Comparison of ENCODE assay signal across 10 mouse cellular contexts in genomic region chr13:38437930-38438329, GRCm38 (mm10).
DNase-seq lines count a peak whose midpoint lies in the region; ATAC-seq and TF ChIP-seq lines count a peak whose summit lies in the region.
"Had no signal": no experiment of that assay in that cellular context is flagged by ENCODE, and none has a peak within 500 bp of the region (broad histone marks: within the 10 kb centered on the region; RNA-seq: fewer than 3 reads in every experiment).

No protein-coding gene starts in this region.

- H3K27ac ChIP-seq in hindbrain, postnatal 0 days = no peak overlapping the region
- H3K27ac ChIP-seq in hindbrain, embryonic 12.5 days = no peak overlapping the region
- H3K27ac ChIP-seq in forebrain, embryonic 15.5 days (replicated peaks) = no peak overlapping the region
- H3K27ac ChIP-seq: embryonic facial prominence, embryonic 12.5 days; limb, embryonic 13.5 days had no signal

- no peak overlapping the region for H3K4me3 ChIP-seq in hindbrain, postnatal 0 days (ENCODE audit: low read length)
- H3K4me3 ChIP-seq in hindbrain, embryonic 12.5 days = no peak overlapping the region
- no peak overlapping the region for H3K4me3 ChIP-seq in forebrain, embryonic 15.5 days
- H3K4me3 ChIP-seq: embryonic facial prominence, embryonic 12.5 days; limb, embryonic 13.5 days had no signal

- 24% methylated on average over 5 of the region's 5 CpGs for WGBS in hindbrain, postnatal 0 days
- WGBS in hindbrain, embryonic 12.5 days = 31% methylated on average over 5 of the region's 5 CpGs
- WGBS in forebrain, embryonic 15.5 days = 38% methylated on average over 5 of the region's 5 CpGs

- ATAC-seq in hindbrain, postnatal 0 days = no peak
- no peak for ATAC-seq in hindbrain, embryonic 12.5 days (ENCODE audit: low FRiP score)
- 0 out of 2 replicates have a peak, but pooled peaks have one; percentile 25 for ATAC-seq in erythroid progenitor cell, adult 5-6 weeks (replicated peaks; ENCODE audit: low FRiP score, poor library complexity, severe bottlenecking)
- no peak for ATAC-seq in forebrain, embryonic 15.5 days (replicated peaks)

- peak; percentile 55 for TF ChIP-seq CTCF in hindbrain, postnatal 0 days (IDR thresholded peaks at IDR 0.05; ENCODE audit: low read depth)

- no peaks in the 10 kb centered on the region for H3K9me3 ChIP-seq in hindbrain, postnatal 0 days (ENCODE audit: low read length)
- H3K9me3 ChIP-seq in hindbrain, embryonic 12.5 days (replicated peaks) = no peaks in the 10 kb centered on the region
- no peaks in the 10 kb centered on the region for H3K9me3 ChIP-seq in forebrain, embryonic 15.5 days
- H3K9me3 ChIP-seq: embryonic facial prominence, embryonic 12.5 days; limb, embryonic 13.5 days had no signal

- peak; percentile 23 for DNase-seq in hindbrain, postnatal 0 days (ENCODE audit: low spot score)
- DNase-seq in A20 (ENCODE audit: low read depth, low spot score) (peak; percentile 51), NIH3T3 (ENCODE audit: low read depth) (peak; percentile 37)
- peak; percentile 35 to 55 for DNase-seq in lung, postnatal 4 days
- no peak for DNase-seq in right cerebral cortex, postnatal 10 days (ENCODE audit: low spot score in 2 of 2)

- H3K27me3 ChIP-seq in hindbrain, postnatal 0 days (ENCODE audit: insufficient read depth, low read length) = no peaks in the 10 kb centered on the region
- no peaks in the 10 kb centered on the region for H3K27me3 ChIP-seq in hindbrain, embryonic 12.5 days
- no peaks in the 10 kb centered on the region for H3K27me3 ChIP-seq in forebrain, embryonic 15.5 days
- H3K27me3 ChIP-seq: embryonic facial prominence, embryonic 12.5 days; limb, embryonic 13.5 days had no signal

- H3K4me1 ChIP-seq in hindbrain, postnatal 0 days (ENCODE audit: insufficient read depth, low read length) = no peaks in the 10 kb centered on the region
- no peaks in the 10 kb centered on the region for H3K4me1 ChIP-seq in hindbrain, embryonic 12.5 days
- no peaks in the 10 kb centered on the region for H3K4me1 ChIP-seq in forebrain, embryonic 15.5 days
- H3K4me1 ChIP-seq: embryonic facial prominence, embryonic 12.5 days; limb, embryonic 13.5 days had no signal

- H3K9ac ChIP-seq in hindbrain, postnatal 0 days (replicated peaks; ENCODE audit: low read length) = no peak overlapping the region
- H3K9ac ChIP-seq in hindbrain, embryonic 12.5 days = no peak overlapping the region
- no peak overlapping the region for H3K9ac ChIP-seq in forebrain, embryonic 15.5 days (replicated peaks)
- H3K9ac ChIP-seq: embryonic facial prominence, embryonic 12.5 days; limb, embryonic 13.5 days had no signal

- no peak overlapping the region for H3K4me2 ChIP-seq in hindbrain, postnatal 0 days (ENCODE audit: low read depth, low read length)
- no peak overlapping the region for H3K4me2 ChIP-seq in hindbrain, embryonic 12.5 days (replicated peaks)
- H3K4me2 ChIP-seq in forebrain, embryonic 15.5 days (replicated peaks) = no peak overlapping the region
- H3K4me2 ChIP-seq: embryonic facial prominence, embryonic 12.5 days; limb, embryonic 13.5 days had no signal

- H3K36me3 ChIP-seq in hindbrain, postnatal 0 days (ENCODE audit: insufficient read depth, low read length) = no peaks in the 10 kb centered on the region
- H3K36me3 ChIP-seq in hindbrain, embryonic 12.5 days = no peaks in the 10 kb centered on the region
- H3K36me3 ChIP-seq in forebrain, embryonic 15.5 days = no peaks in the 10 kb centered on the region
- H3K36me3 ChIP-seq: embryonic facial prominence, embryonic 12.5 days; limb, embryonic 13.5 days had no signal

Comparison
In these comparisons a context has a peak if more than half of its experiments do, and no peak if none do; other contexts are left out.
1. DNase-seq: peak in hindbrain, postnatal 0 days (single experiment), A20 (single experiment), NIH3T3 (single experiment) and lung, postnatal 4 days (2 of 2); none in right cerebral cortex, postnatal 10 days (0 of 2).